Mouse (Mus musculus): Measurements from ENCODE around the gene Dnajc15. TPM values are rescaled to one million over a fixed set of nuclear protein-coding genes. Genes with fewer than 3 reads are reported as not detected.

The Dnajc15 gene
- polyA plus RNA-seq, 1 experiment from 2014 or later = 99.9 TPM

DNA sequence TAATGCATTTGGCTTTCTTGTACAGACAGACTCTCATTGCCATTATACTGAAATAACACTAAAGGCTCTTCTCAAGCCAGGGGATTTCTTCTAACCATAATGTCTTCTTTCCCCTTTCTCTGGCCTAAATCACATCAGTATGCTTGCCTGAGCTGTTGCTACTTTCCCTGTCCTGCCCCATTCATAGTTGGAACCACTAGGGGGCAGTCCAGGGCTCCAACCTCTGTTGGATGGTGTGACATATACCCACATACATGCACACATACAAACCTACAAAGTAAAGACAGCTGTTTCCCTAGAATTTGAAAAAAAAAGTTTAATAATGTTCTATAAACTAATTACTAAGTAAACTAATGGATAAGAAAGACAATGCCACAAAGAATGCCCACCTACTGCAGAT lies 91.7 kb downstream of the Dnajc15 start:
- Histone ChIP-seq H3K27me3 (peaks cover 3% of the 10 kb centered on the region; the same call in 1 of the 2 replicates), H3K27ac (no peak overlapping the region), H3K4me1 (no peaks in the 10 kb centered on the region), H3K9me3 (no peaks in the 10 kb centered on the region), H3K4me3 (no peak overlapping the region), H3K4me2 (replicated peaks) (no peak overlapping the region), H3K9ac (no peak overlapping the region), H3K36me3 (no peaks in the 10 kb centered on the region)
- no peak for ATAC-seq (ENCODE audit: low FRiP score, low read depth)

- H3K4me3 ChIP-seq = no peak overlapping the region
- H3K36me3 ChIP-seq = no peaks in the 10 kb centered on the region
- 84% methylated on average over 1 of the region's 1 CpGs for WGBS
- no peaks in the 10 kb centered on the region for H3K9me3 ChIP-seq
- H3K4me2 ChIP-seq (replicated peaks) = no peak overlapping the region
- no peaks in the 10 kb centered on the region for H3K27me3 ChIP-seq
- no peak for ATAC-seq (ENCODE audit: low FRiP score, low read depth)
- no peak overlapping the region for H3K27ac ChIP-seq
- no peaks in the 10 kb centered on the region for H3K4me1 ChIP-seq
- H3K9ac ChIP-seq = no peak overlapping the region
Measured at GRCm38 (mm10) chr14:77777365-77777764, 97.6 kb downstream of the Dnajc15 start.

- Histone ChIP-seq H3K4me3 (no peak overlapping the region), H3K36me3 (no peaks in the 10 kb centered on the region), H3K27me3 (no peaks in the 10 kb centered on the region), H3K9me3 (no peaks in the 10 kb centered on the region), H3K9ac (no peak overlapping the region), H3K4me1 (no peaks in the 10 kb centered on the region), H3K27ac (no peak overlapping the region), H3K4me2 (replicated peaks) (no peak overlapping the region)
- ATAC-seq (ENCODE audit: low FRiP score, low read depth) = no peak
- 82% methylated on average over 11 of the region's 11 CpGs for WGBS
Measured at GRCm38 (mm10) chr14:77776005-77776531, 98.9 kb downstream of the Dnajc15 start.

DNA sequence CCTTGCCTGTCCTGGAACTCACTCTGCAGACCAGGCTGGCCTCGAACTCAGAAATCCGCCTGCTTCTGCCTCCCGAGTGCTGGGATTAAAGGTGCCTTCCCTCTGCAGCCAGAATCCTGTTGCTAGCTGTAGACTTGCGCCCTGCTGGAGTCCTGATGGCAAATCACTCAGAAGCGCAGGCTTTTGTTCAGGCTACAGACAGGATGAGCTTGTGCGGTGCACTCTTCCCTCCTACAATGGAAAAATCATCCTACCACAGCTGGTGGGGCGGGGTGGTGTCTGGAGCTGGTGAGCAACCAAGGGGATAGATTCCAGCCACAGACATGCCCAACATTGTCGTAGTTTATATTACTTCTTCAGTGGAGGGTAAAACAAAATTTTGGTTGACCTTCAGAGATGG lies 101.6 kb downstream of the Dnajc15 start:
- H3K36me3 ChIP-seq = no peaks in the 10 kb centered on the region
- H3K9ac ChIP-seq = no peak overlapping the region
- no peaks in the 10 kb centered on the region for H3K9me3 ChIP-seq
- H3K4me3 ChIP-seq = no peak overlapping the region
- H3K27ac ChIP-seq = no peak overlapping the region
- no peak overlapping the region for H3K4me2 ChIP-seq (replicated peaks)
- H3K27me3 ChIP-seq = no peaks in the 10 kb centered on the region
- ATAC-seq (ENCODE audit: low FRiP score, low read depth) = no peak
- 87% methylated on average over 8 of the region's 8 CpGs for WGBS
- H3K4me1 ChIP-seq = no peaks in the 10 kb centered on the region

GRCm38 (mm10) chr14:77771626-77772025 lies 103.3 kb downstream of the Dnajc15 start:
- ATAC-seq (ENCODE audit: low FRiP score, low read depth) = no peak
- 55% methylated on average over 2 of the region's 2 CpGs for WGBS
- no peaks in the 10 kb centered on the region for H3K9me3 ChIP-seq
- H3K27me3 ChIP-seq = no peaks in the 10 kb centered on the region
- no peaks in the 10 kb centered on the region for H3K4me1 ChIP-seq
- no peak overlapping the region for H3K4me2 ChIP-seq (replicated peaks)
- H3K9ac ChIP-seq = no peak overlapping the region
- H3K36me3 ChIP-seq = no peaks in the 10 kb centered on the region
- no peak overlapping the region for H3K27ac ChIP-seq
- H3K4me3 ChIP-seq = no peak overlapping the region

Other genes with a start within 250 kb of the Dnajc15 start
- 0.37 and 0.59 TPM in 2 replicates for gene Epsti1, start 29.1 kb upstream of the Dnajc15 start, polyA plus RNA-seq (2015; fragmentation: Nextera tagmentation; extraction: Ambion mirVana)
- not detected in 2 replicates for gene Fam216b, start 213.9 kb upstream of the Dnajc15 start, polyA plus RNA-seq (2015; fragmentation: Nextera tagmentation; extraction: Ambion mirVana)